Mouse (Mus musculus) embryonic facial prominence, embryonic 14.5 days (tissue): ENCODE results near the gene Efcab2. TPM values are rescaled to one million over a fixed set of nuclear protein-coding genes. Genes with fewer than 3 reads are reported as not detected.

Experiments used
- ATAC-seq: fragments of 200-750 bp; cut with Nextera tagmentation; 2 replicates; pipeline ENCODE4 v1.8.0; 2017; ENCODE audit warnings: low read depth, moderate number of reproducible peaks, moderate TSS enrichment
- DNase-seq: peaks from one replicate; pipeline ENCODE4 v3.0.0-alpha.2; 2015; ENCODE audit warnings: low spot score
- H3K27ac ChIP-seq: fragments of 300-500 bp; sonication (generic); replicated peaks from 2 replicates; pipeline ENCODE4 v1.5.1; 2014; ENCODE audit warnings: low read depth, mild to moderate bottlenecking, low read length, moderate library complexity
- H3K27me3 ChIP-seq: fragments of 300-500 bp; sonication (generic); replicated peaks from 2 replicates; pipeline ENCODE4 v1.6.1; 2014; ENCODE audit warnings: low read length; ENCODE audit not compliant: control insufficient read depth, insufficient read depth
- H3K36me3 ChIP-seq: fragments of 300-500 bp; sonication (generic); 2 replicates; pipeline ENCODE4 v1.6.1; 2014; ENCODE audit warnings: low read length, mixed read lengths; ENCODE audit not compliant: control insufficient read depth, insufficient read depth
- H3K4me1 ChIP-seq: fragments of 300-500 bp; sonication (generic); 2 replicates; pipeline ENCODE4 v1.6.1; 2014; ENCODE audit warnings: antibody characterized with exemption, low read length; ENCODE audit not compliant: control insufficient read depth, insufficient read depth
- H3K4me2 ChIP-seq: fragments of 300-500 bp; sonication (generic); 2 replicates; pipeline ENCODE4 v1.6.1; 2014; ENCODE audit warnings: low read depth, mild to moderate bottlenecking, low read length, moderate library complexity, mixed read lengths
- H3K4me3 ChIP-seq: fragments of 300-500 bp; sonication (generic); 2 replicates; pipeline ENCODE4 v1.5.1; 2014; ENCODE audit warnings: low read depth, mild to moderate bottlenecking, low read length
- H3K9ac ChIP-seq: fragments of 300-500 bp; sonication (generic); 2 replicates; pipeline ENCODE4 v1.6.1; 2014; ENCODE audit warnings: low read depth, mild to moderate bottlenecking, low read length, moderate library complexity, mixed read lengths
- H3K9me3 ChIP-seq: fragments of 300-500 bp; sonication (generic); 2 replicates; pipeline ENCODE4 v1.6.1; 2016; ENCODE audit warnings: low read length; ENCODE audit not compliant: control insufficient read depth
- WGBS: fragments of 180-500 bp; shearing (Covaris S2); extraction: QIAGEN DNeasy Blood & Tissue Kit; methylation state at CpG from one replicate; pipeline ENCODE4 v1.1.7; 2014; 5-methylcytosine and 5-hydroxymethylcytosine counted together
- polyA plus RNA-seq: library from polyadenylated mRNA; unstranded; fragments of >200 nt; fragmentation: Nextera tagmentation; extraction: Ambion mirVana; gene quantifications from 2 replicates; pipeline ENCODE4 v1.2.1, GENCODE M21; 2014

Efcab2 gene
- 4.7 and 6.7 TPM in 2 replicates for polyA plus RNA-seq

GRCm38 (mm10) chr1:178405951-178406711, at the start of gene Efcab2:
Gene Efcab2, plus strand, starts transcription at chr1:178406085.
- WGBS = under 1% methylated on average over 46 of the region's 70 CpGs
- DNase-seq = peak; percentile 97
- no peaks in the 10 kb centered on the region for H3K36me3 ChIP-seq

DNA sequence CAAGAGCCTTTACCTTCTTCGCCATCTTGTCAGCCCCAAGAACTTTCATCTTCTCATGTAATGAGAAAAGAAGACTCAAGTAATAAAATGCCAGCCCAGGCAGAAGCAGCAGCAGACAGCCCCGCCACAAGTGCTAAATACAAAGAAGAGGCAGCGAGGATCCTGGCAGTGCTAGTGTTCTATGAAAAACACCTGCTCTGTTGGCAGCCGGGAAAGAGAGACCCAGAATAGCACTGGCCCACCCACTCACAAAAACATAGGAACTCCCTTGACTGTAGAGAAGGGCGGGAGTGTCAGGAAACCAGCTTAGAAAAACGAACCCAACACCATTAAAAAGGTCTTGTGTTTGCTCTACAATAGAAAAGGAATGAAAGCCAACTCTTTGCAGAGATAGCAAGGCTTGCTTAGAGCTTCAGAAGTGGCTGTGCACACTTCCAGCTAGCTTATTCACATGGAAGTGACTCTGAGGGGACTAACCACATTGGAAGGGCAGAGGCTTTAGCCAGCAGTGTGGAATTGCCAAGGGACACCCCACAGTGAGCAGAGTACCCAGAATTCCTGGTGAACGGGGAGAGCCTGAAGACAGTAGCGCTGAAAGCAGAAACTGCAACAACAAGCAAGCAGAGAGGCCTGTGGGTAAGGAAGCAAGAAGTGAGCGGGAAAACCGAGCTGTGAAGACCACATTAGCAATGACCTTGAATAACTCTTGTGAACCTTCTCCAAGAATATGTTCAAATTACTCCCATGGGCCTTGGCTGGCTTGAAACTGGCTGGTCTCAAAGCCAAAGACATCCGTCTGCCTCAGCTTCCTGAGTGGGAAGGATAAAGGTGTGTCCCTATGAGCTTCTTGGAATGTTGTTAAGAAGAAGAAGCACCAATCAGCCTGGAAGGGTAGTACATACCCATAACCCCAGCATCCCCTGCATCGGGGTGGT, 47.8 kb upstream of the Efcab2 start:
- peak; percentile 45 for DNase-seq
- H3K9me3 ChIP-seq = no peaks in the 10 kb centered on the region
- ATAC-seq = no peak
- no peak overlapping the region for H3K4me3 ChIP-seq
- no peaks in the 10 kb centered on the region for H3K27me3 ChIP-seq
- H3K27ac ChIP-seq = no peak overlapping the region
- WGBS = 53% methylated on average over 12 of the region's 12 CpGs
- no peaks in the 10 kb centered on the region for H3K4me1 ChIP-seq
- no peaks in the 10 kb centered on the region for H3K36me3 ChIP-seq
- H3K9ac ChIP-seq = no peak overlapping the region
- H3K4me2 ChIP-seq = no peak overlapping the region

More at GRCm38 (mm10) chr1:178405951-178406711, at the start of gene Efcab2:
- peak; percentile 98 for ATAC-seq
- Histone ChIP-seq H3K4me2 (peak within 1 kb of the TSS; percentile 69), H3K27me3 (no peaks in the 10 kb centered on the region), H3K9ac (peak within 1 kb of the TSS; percentile 98), H3K9me3 (no peaks in the 10 kb centered on the region), H3K4me1 (no peaks in the 10 kb centered on the region), H3K27ac (peak within 1 kb of the TSS; percentile 100), H3K4me3 (peak within 1 kb of the TSS; percentile 79)

DNA sequence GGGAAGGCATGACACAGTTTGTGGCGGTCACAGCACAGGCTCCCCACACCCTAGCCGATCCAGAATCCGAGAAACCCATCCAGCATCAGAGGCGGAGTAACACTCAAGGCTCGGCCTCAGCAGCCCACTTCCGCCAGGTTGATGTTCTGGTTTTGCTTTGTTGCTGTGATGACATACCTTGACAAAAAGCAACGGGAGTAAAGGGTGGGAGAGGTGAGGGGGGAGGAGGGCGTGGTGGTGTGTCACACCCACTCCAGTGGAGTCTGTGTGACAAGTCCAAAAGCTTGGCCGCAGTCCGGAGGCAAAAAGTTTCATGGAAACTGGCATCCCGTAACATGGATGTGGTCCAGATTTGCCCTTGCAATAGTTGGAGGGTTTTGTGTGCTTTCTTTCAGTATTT, 45.6 kb upstream of the Efcab2 start:
- Histone ChIP-seq H3K27me3 (no peaks in the 10 kb centered on the region), H3K9me3 (no peaks in the 10 kb centered on the region), H3K4me3 (no peak overlapping the region), H3K36me3 (no peaks in the 10 kb centered on the region), H3K27ac (no peak overlapping the region), H3K4me2 (no peak overlapping the region), H3K4me1 (no peaks in the 10 kb centered on the region), H3K9ac (no peak overlapping the region)
- no peak for ATAC-seq
- no peak for DNase-seq
- 82% methylated on average over 11 of the region's 11 CpGs for WGBS

DNA sequence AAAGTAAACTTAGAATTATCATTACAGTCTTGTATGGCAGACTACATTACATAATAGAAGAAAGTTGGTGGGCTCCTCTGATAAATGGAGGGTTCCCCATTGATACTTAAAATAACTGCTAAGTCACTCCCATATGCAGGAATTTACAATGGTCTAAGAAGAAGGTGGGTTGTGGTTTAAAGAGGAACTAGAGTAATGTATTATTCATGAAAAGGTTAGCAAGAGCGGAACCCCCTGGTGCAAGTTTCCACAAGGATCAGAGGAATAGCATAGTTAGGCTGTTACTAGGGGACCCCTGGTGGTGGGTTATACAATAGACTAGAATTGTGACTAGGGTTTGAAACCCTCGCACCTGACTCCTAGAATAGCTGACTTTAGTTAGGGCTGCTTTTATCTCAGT, 45.2 kb upstream of the Efcab2 start:
- H3K9me3 ChIP-seq = no peaks in the 10 kb centered on the region
- H3K9ac ChIP-seq = no peak overlapping the region
- DNase-seq (no peak), ATAC-seq (no peak)
- H3K4me1 ChIP-seq = no peaks in the 10 kb centered on the region
- H3K27me3 ChIP-seq = no peaks in the 10 kb centered on the region
- no peak overlapping the region for H3K27ac ChIP-seq
- WGBS = 61% methylated on average over 2 of the region's 2 CpGs
- no peak overlapping the region for H3K4me3 ChIP-seq
- H3K36me3 ChIP-seq = no peaks in the 10 kb centered on the region
- no peak overlapping the region for H3K4me2 ChIP-seq

DNA sequence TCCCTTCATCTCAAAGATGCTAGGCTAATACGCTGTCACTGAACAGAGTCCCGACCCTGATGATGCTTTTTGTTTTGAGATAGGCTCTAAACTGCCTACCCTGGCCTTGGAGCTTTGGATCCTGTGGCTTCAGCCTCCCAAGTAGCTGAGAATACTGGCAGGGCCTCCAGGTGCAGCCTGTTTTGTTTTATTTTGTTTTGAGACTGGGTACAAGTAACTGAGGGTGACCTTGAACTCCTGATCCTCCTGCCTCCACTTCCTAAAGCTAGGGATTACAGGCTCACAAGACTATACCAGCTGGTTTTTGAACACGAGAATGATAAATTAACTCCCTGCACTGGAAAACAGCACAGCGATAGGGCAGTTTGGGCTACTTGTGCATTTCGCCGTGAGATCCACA, 40.7 kb upstream of the Efcab2 start:
- WGBS = 80% methylated on average over 6 of the region's 6 CpGs
- no peak for ATAC-seq
- Histone ChIP-seq H3K27me3 (no peaks in the 10 kb centered on the region), H3K4me1 (no peaks in the 10 kb centered on the region), H3K27ac (no peak overlapping the region), H3K4me2 (no peak overlapping the region), H3K36me3 (no peaks in the 10 kb centered on the region), H3K9ac (no peak overlapping the region), H3K4me3 (no peak overlapping the region), H3K9me3 (no peaks in the 10 kb centered on the region)
- no peak for DNase-seq

DNA sequence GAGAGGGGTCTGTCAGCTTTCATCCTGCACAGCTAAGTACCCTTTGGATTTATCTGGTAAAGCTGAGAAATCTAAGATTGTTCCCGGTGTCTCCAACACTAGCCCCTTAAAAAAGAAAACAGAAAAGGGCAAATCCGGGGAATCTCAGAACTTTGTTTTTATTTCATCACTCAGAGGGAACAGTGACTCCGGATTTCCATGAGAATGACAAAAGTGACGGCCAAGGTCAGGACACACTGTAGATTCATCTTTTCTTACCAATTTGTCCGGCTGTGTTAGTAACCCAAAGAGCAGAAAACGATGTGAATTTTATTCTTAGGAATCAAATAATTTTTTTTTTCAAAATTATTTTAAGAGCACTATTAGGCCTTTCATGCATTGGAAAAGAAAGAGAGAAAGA, 37.8 kb upstream of the Efcab2 start:
- no peak for DNase-seq
- Histone ChIP-seq H3K27ac (no peak overlapping the region), H3K9ac (no peak overlapping the region), H3K4me3 (no peak overlapping the region), H3K4me1 (no peaks in the 10 kb centered on the region), H3K4me2 (peak overlapping the region; percentile 58; the same call in 1 of the 2 replicates), H3K36me3 (no peaks in the 10 kb centered on the region), H3K9me3 (no peaks in the 10 kb centered on the region), H3K27me3 (no peaks in the 10 kb centered on the region)
- no peak for ATAC-seq
- WGBS = 60% methylated on average over 6 of the region's 6 CpGs

DNA sequence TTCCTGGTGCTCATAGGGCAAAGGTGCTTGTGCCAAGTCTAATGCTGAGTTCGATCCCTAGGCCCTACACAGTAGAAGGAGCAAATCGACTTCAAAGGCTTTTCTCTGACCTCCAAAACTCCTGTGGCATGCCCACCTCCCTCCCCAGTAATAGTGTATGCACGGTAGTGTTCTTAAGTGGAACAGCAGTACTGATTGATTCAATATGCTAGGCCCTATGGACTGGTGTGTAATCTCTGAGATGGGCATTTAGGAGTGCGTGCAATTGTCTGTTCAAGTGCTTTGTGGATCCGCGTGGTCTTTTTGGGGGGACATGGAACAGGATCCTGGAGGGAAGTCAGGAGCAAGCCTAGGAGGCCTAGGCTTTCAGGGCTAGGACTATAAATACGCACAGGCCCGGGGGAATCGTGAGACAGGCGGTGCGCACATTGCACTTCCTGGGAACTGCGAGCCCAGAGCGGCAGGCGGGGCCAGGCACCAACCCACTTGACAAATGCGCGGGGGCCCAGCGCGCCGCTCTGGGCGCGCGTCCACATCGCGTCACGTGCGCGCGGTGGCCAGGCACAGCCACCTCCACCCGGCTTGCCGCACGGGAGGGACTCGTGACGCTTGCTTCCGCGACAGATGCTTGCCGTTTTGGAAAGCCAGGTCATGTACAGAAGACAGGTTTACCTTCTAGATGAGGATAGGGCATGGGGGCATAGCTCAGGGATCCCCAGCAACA, 37.2 kb upstream of the Efcab2 start:
- H3K9me3 ChIP-seq = no peaks in the 10 kb centered on the region
- WGBS = 2% methylated on average over 36 of the region's 36 CpGs

DNA sequence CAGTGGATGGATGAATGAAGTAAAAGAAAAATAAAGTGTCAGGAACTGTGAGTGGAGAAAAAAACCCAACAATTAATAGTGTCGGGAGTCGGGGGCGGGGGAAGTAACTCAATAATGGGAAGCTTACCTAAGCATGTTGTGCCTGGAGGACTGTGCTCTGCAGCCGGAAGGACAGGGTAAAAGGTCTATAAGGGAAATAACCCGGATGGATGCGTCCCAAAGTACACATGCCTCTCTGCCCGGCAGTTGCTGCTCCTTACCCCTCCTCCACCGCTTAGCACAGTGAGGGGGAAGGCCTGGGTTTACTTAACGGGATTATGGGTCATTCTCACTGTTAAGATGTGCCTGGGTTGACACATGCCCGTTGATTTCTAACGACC, 36.6 kb upstream of the Efcab2 start:
- ATAC-seq = peak; percentile 72
- H3K4me2 ChIP-seq = peak overlapping the region; percentile 58

More for the DNA sequence above, 37.2 kb upstream of the Efcab2 start:
- DNase-seq (peak; percentile 94), ATAC-seq (peak; percentile 95)
- Histone ChIP-seq H3K4me2 (peak overlapping the region; percentile 58), H3K9ac (peak overlapping the region; percentile 60), H3K4me1 (no peaks in the 10 kb centered on the region), H3K27me3 (no peaks in the 10 kb centered on the region), H3K4me3 (peak overlapping the region; percentile 45), H3K27ac (peak overlapping the region; percentile 24), H3K36me3 (no peaks in the 10 kb centered on the region)

More for the DNA sequence above, 36.6 kb upstream of the Efcab2 start:
- Histone ChIP-seq H3K4me1 (no peaks in the 10 kb centered on the region), H3K9me3 (no peaks in the 10 kb centered on the region), H3K4me3 (peak overlapping the region; percentile 45), H3K36me3 (no peaks in the 10 kb centered on the region), H3K9ac (peak overlapping the region; percentile 60), H3K27me3 (no peaks in the 10 kb centered on the region), H3K27ac (peak overlapping the region; percentile 24)
- 2% methylated on average over 11 of the region's 11 CpGs for WGBS
- DNase-seq = peak; percentile 66
